8 mouse cellular contexts compared by ENCODE assay signal in the genomic region with DNA sequence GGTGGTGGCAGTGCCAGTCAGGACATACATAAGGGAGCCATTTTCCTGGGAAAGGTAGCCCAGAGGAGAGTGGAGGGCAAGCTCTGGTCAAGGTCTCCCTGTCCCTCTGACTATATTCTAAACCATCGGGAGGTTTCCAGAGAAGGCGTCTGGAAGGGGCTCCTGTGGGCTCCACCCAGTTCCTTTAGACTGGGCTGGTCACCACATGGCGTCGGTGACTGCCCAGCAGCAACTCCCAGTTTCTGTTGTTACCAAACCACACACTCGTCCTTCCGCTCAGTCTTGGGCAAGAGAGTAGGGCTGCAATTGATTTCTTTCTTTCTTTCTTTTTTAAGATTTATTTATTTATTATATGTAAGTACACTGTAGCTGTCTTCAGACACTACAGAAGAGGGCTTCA. TPM values are rescaled to one million over a fixed set of nuclear protein-coding genes. Genes with fewer than 3 reads are reported as not detected.
DNase-seq lines count a peak whose midpoint lies in the region; ATAC-seq and TF ChIP-seq lines count a peak whose summit lies in the region.

No protein-coding gene starts in this region.

- no peak for DNase-seq in kidney, postnatal 0 days (ENCODE audit: low spot score)
- no peak for DNase-seq in limb, embryonic 10.5 days (ENCODE audit: low spot score)
- peak; percentile 12 to 29 for DNase-seq in monocyte, adult 2 months (ENCODE audit: low read depth in 1 of 2, low spot score in 2 of 2)
- no peak for DNase-seq in left cerebral cortex, adult 11 months (ENCODE audit: low spot score)
- DNase-seq in embryo, embryonic 9.5 days (ENCODE audit: extremely low spot score) = no peak
- no peak for DNase-seq in B cell, adult 2 months

- no peak for ATAC-seq in kidney, postnatal 0 days (replicated peaks; ENCODE audit: low FRiP score, low read depth)
- ATAC-seq in kidney, embryonic 14.5 days (ENCODE audit: low FRiP score, low TSS enrichment) = no peak
- no peak for ATAC-seq in embryonic facial prominence, embryonic 13.5 days (ENCODE audit: insufficient number of reproducible peaks, insufficient read depth, low FRiP score, low TSS enrichment, low read depth)

- peak overlapping the region; percentile 74; the same call in 1 of the 2 replicates for H3K4me2 ChIP-seq in kidney, postnatal 0 days (ENCODE audit: low read length)
- no peak overlapping the region for H3K4me2 ChIP-seq in kidney, embryonic 14.5 days (replicated peaks; ENCODE audit: low read depth, low read length)
- H3K4me2 ChIP-seq in embryonic facial prominence, embryonic 13.5 days = peak overlapping the region; percentile 76

- 81% methylated on average over 6 of the region's 6 CpGs for WGBS in kidney, postnatal 0 days
- WGBS in kidney, embryonic 14.5 days = 89% methylated on average over 6 of the region's 6 CpGs
- WGBS in embryonic facial prominence, embryonic 13.5 days = 81% methylated on average over 6 of the region's 6 CpGs
- WGBS in limb, embryonic 10.5 days = 91% methylated on average over 6 of the region's 6 CpGs

- H3K36me3 ChIP-seq in kidney, postnatal 0 days (ENCODE audit: insufficient read depth, low read length) = 0 out of 2 replicates have a peak, but pooled peaks cover 3% of the 10 kb centered on the region
- no peaks in the 10 kb centered on the region for H3K36me3 ChIP-seq in kidney, embryonic 14.5 days (ENCODE audit: control insufficient read depth, insufficient read depth, low read length)
- peaks cover 20% of the 10 kb centered on the region for H3K36me3 ChIP-seq in embryonic facial prominence, embryonic 13.5 days
- H3K36me3 ChIP-seq in limb, embryonic 10.5 days = peaks cover 30% of the 10 kb centered on the region

- peaks cover 8% of the 10 kb centered on the region; the same call in 1 of the 2 replicates for H3K4me1 ChIP-seq in kidney, postnatal 0 days (replicated peaks; ENCODE audit: insufficient read depth, low read length)
- H3K4me1 ChIP-seq in kidney, embryonic 14.5 days (ENCODE audit: control insufficient read depth, insufficient read depth, low read length) = 0 out of 2 replicates have a peak, but pooled peaks cover 5% of the 10 kb centered on the region
- peaks cover 9% of the 10 kb centered on the region for H3K4me1 ChIP-seq in embryonic facial prominence, embryonic 13.5 days
- peaks cover 13% of the 10 kb centered on the region for H3K4me1 ChIP-seq in limb, embryonic 10.5 days

- H3K27me3 ChIP-seq in kidney, postnatal 0 days (ENCODE audit: insufficient read depth, low read length) = no peaks in the 10 kb centered on the region
- H3K27me3 ChIP-seq in kidney, embryonic 14.5 days (ENCODE audit: control insufficient read depth, insufficient read depth, low read length) = no peaks in the 10 kb centered on the region
- no peaks in the 10 kb centered on the region for H3K27me3 ChIP-seq in embryonic facial prominence, embryonic 13.5 days
- H3K27me3 ChIP-seq in limb, embryonic 10.5 days (ENCODE audit: low read depth, poor library complexity, severe bottlenecking) = no peaks in the 10 kb centered on the region

- TF ChIP-seq CTCF in kidney, postnatal 0 days (IDR thresholded peaks at IDR 0.05; ENCODE audit: low read depth) = no peak

- peak overlapping the region; percentile 14; the same call in 1 of the 2 replicates for H3K27ac ChIP-seq in kidney, postnatal 0 days
- no peak overlapping the region for H3K27ac ChIP-seq in kidney, embryonic 14.5 days (ENCODE audit: low read depth, low read length)
- 0 out of 2 replicates have a peak overlapping the region, but pooled peaks have one; percentile 22 for H3K27ac ChIP-seq in embryonic facial prominence, embryonic 13.5 days
- H3K27ac ChIP-seq in limb, embryonic 10.5 days = no peak overlapping the region

- no peaks in the 10 kb centered on the region for H3K9me3 ChIP-seq in kidney, postnatal 0 days (replicated peaks; ENCODE audit: low read length)
- no peaks in the 10 kb centered on the region for H3K9me3 ChIP-seq in kidney, embryonic 14.5 days (ENCODE audit: control insufficient read depth, low read length)
- no peaks in the 10 kb centered on the region for H3K9me3 ChIP-seq in embryonic facial prominence, embryonic 13.5 days
- no peaks in the 10 kb centered on the region for H3K9me3 ChIP-seq in limb, embryonic 10.5 days (replicated peaks)

- H3K9ac ChIP-seq in kidney, postnatal 0 days (ENCODE audit: low read depth, low read length) = no peak overlapping the region
- H3K9ac ChIP-seq in kidney, embryonic 14.5 days (ENCODE audit: low read depth, low read length) = no peak overlapping the region
- H3K9ac ChIP-seq in embryonic facial prominence, embryonic 13.5 days = peak overlapping the region; percentile 87; the same call in 1 of the 2 replicates

- H3K4me3 ChIP-seq in kidney, postnatal 0 days (replicated peaks; ENCODE audit: low read depth, low read length) = no peak overlapping the region
- H3K4me3 ChIP-seq in kidney, embryonic 14.5 days (ENCODE audit: low read length) = no peak overlapping the region
- peak overlapping the region; percentile 70 for H3K4me3 ChIP-seq in embryonic facial prominence, embryonic 13.5 days
- peak overlapping the region; percentile 76; the same call in 1 of the 2 replicates for H3K4me3 ChIP-seq in limb, embryonic 10.5 days

RNA-seq across cellular contexts. Expression of a gene that starts 20.8 kb away (rescaled TPM):
- polyA plus RNA-seq in kidney, postnatal 0 days (2015; fragmentation: Nextera tagmentation; extraction: Ambion mirVana) = 33.4 and 36.6 TPM in 2 replicates
- polyA plus RNA-seq in kidney, embryonic 14.5 days (2014; fragmentation: Nextera tagmentation; extraction: Ambion mirVana) = 24.2 and 35.7 TPM in 2 replicates
- 38.3 and 43.2 TPM in 2 replicates for polyA plus RNA-seq in embryonic facial prominence, embryonic 13.5 days (2015; fragmentation: Nextera tagmentation; extraction: Ambion mirVana)
- 43.6 and 44.1 TPM in 2 replicates for polyA plus RNA-seq in limb, embryonic 10.5 days (2016; fragmentation: Nextera tagmentation; extraction: Ambion mirVana)

RNA-seq across cellular contexts. Expression of a gene that starts 32.9 kb away (rescaled TPM):
- 0.23 and 0.75 TPM in 2 replicates for polyA plus RNA-seq in kidney, postnatal 0 days (2015; fragmentation: Nextera tagmentation; extraction: Ambion mirVana)
- 1.2 and 1.9 TPM in 2 replicates for polyA plus RNA-seq in kidney, embryonic 14.5 days (2014; fragmentation: Nextera tagmentation; extraction: Ambion mirVana)
- polyA plus RNA-seq in embryonic facial prominence, embryonic 13.5 days (2015; fragmentation: Nextera tagmentation; extraction: Ambion mirVana) = 40.1 and 47.9 TPM in 2 replicates
- 6.9 and 7.9 TPM in 2 replicates for polyA plus RNA-seq in limb, embryonic 10.5 days (2016; fragmentation: Nextera tagmentation; extraction: Ambion mirVana)

RNA-seq across cellular contexts. Expression of a gene that starts 33.6 kb away (rescaled TPM):
- 40.3 and 48.0 TPM in 2 replicates for polyA plus RNA-seq in kidney, postnatal 0 days (2015; fragmentation: Nextera tagmentation; extraction: Ambion mirVana)
- 36.2 and 43.2 TPM in 2 replicates for polyA plus RNA-seq in kidney, embryonic 14.5 days (2014; fragmentation: Nextera tagmentation; extraction: Ambion mirVana)
- polyA plus RNA-seq in embryonic facial prominence, embryonic 13.5 days (2015; fragmentation: Nextera tagmentation; extraction: Ambion mirVana) = 52.8 and 54.4 TPM in 2 replicates
- 57.2 and 65.0 TPM in 2 replicates for polyA plus RNA-seq in limb, embryonic 10.5 days (2016; fragmentation: Nextera tagmentation; extraction: Ambion mirVana)

RNA-seq across cellular contexts. Expression of a gene that starts 37.2 kb away (rescaled TPM):
- not detected in 2 replicates for polyA plus RNA-seq in kidney, postnatal 0 days (2015; fragmentation: Nextera tagmentation; extraction: Ambion mirVana)
- not detected in 2 replicates for polyA plus RNA-seq in kidney, embryonic 14.5 days (2014; fragmentation: Nextera tagmentation; extraction: Ambion mirVana)
- 0.14 and 0.17 TPM in 2 replicates for polyA plus RNA-seq in embryonic facial prominence, embryonic 13.5 days (2015; fragmentation: Nextera tagmentation; extraction: Ambion mirVana)
- polyA plus RNA-seq in limb, embryonic 10.5 days (2016; fragmentation: Nextera tagmentation; extraction: Ambion mirVana) = not detected in 2 replicates

Comparison
In these comparisons a context has a peak if more than half of its experiments do, and no peak if none do; other contexts are left out.
1. H3K27ac ChIP-seq: peak in kidney, postnatal 0 days (single experiment) and embryonic facial prominence, embryonic 13.5 days (single experiment); none in kidney, embryonic 14.5 days (single experiment) and limb, embryonic 10.5 days (single experiment).
2. DNase-seq: peak in monocyte, adult 2 months (2 of 2); none in kidney, postnatal 0 days (single experiment), limb, embryonic 10.5 days (single experiment), left cerebral cortex, adult 11 months (single experiment), embryo, embryonic 9.5 days (single experiment) and B cell, adult 2 months (0 of 2).
3. H3K4me3 ChIP-seq: peak in embryonic facial prominence, embryonic 13.5 days (single experiment) and limb, embryonic 10.5 days (single experiment); none in kidney, postnatal 0 days (single experiment) and kidney, embryonic 14.5 days (single experiment).